Mouse (Mus musculus) ES-Bruce4 (cell line): ENCODE measurements around the gene AC124108.1. TPM values are rescaled to one million over a fixed set of nuclear protein-coding genes. Genes with fewer than 3 reads are reported as not detected.

ENCODE experiments used
- H3K27ac ChIP-seq: 2 replicates; pipeline ENCODE4 v1.5.1; 2012; ENCODE audit warnings: low read length, inconsistent platforms; ENCODE audit not compliant: insufficient read depth
- H3K27me3 ChIP-seq: 2 replicates; pipeline ENCODE4 v1.6.1; 2012; ENCODE audit warnings: mild to moderate bottlenecking, low read length, inconsistent platforms; ENCODE audit not compliant: control insufficient read depth, poor library complexity, insufficient read depth, severe bottlenecking
- H3K36me3 ChIP-seq: 2 replicates; pipeline ENCODE4 v1.6.1; 2012; ENCODE audit warnings: inconsistent platforms, mild to moderate bottlenecking, low read length, moderate library complexity; ENCODE audit not compliant: control insufficient read depth, poor library complexity, insufficient read depth, severe bottlenecking
- H3K4me1 ChIP-seq: one replicate; pipeline ENCODE4 v1.8.1; 2011; ENCODE audit warnings: low read length; ENCODE audit not compliant: control insufficient read depth, insufficient read depth
- H3K4me3 ChIP-seq: 2 replicates; pipeline ENCODE4 v1.5.1; 2011; ENCODE audit warnings: low read depth, mild to moderate bottlenecking, low read length
- H3K9ac ChIP-seq: 2 replicates; pipeline ENCODE4 v1.6.1; 2012; ENCODE audit warnings: low read depth, mild to moderate bottlenecking, inconsistent platforms; ENCODE audit not compliant: poor library complexity, severe bottlenecking
- H3K9me3 ChIP-seq: replicated peaks from 2 replicates; pipeline ENCODE4 v1.6.1; 2012; ENCODE audit warnings: mild to moderate bottlenecking, low read length, inconsistent platforms; ENCODE audit not compliant: control insufficient read depth, poor library complexity, insufficient read depth, severe bottlenecking
- CTCF ChIP-seq: IDR thresholded peaks from one replicate; pipeline ENCODE4 v1.8.1; 2011; ENCODE audit warnings: low read depth, low read length
- EP300 ChIP-seq: IDR thresholded peaks from 2 replicates; pipeline ENCODE4 v1.6.1; 2011; ENCODE audit warnings: low read depth, low read length; ENCODE audit not compliant: insufficient read depth
- POLR2A ChIP-seq: IDR thresholded peaks from one replicate; pipeline ENCODE4 v1.8.1; 2011; ENCODE audit warnings: low read length; ENCODE audit not compliant: insufficient read depth
- polyA plus RNA-seq: library from polyadenylated mRNA; stranded (reverse); fragments of >200 nt; gene quantifications from 2 replicates; pipeline ENCODE4 v1.2.4, GENCODE M21; 2011; ENCODE audit warnings: low read depth; ENCODE audit not compliant: missing spikeins, insufficient read depth, insufficient read length

AC124108.1 gene
- polyA plus RNA-seq, 1 experiment: 7.7 TPM

DNA sequence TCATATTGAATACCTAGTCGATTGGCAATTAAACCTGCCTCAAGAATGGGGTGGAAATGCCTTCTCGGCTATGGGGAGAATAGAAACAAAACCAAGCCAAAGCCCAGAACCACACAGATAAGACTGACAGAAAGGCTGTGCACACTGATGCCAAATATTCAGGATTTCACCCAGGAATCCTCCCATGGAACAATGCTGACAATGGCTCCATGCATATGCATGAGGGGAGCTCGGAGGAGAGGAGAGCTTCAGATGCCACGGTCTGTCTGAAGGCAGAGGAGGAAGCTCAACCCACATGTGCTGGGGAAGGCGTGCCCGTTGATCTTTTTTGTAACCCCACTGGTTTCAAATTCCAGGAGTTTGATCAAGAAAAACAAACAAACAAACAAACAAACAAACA, 30.9 kb downstream of the AC124108.1 start:
- no peaks in the 10 kb centered on the region for H3K4me1 ChIP-seq
- no peak overlapping the region for H3K9ac ChIP-seq
- H3K27ac ChIP-seq: no peak overlapping the region
- H3K4me3 ChIP-seq: no peak overlapping the region
- H3K9me3 ChIP-seq: no peaks in the 10 kb centered on the region
- TF ChIP-seq POLR2A (no peak), EP300 (no peak), CTCF (no peak)
- no peaks in the 10 kb centered on the region for H3K36me3 ChIP-seq
- H3K27me3 ChIP-seq: no peaks in the 10 kb centered on the region

DNA sequence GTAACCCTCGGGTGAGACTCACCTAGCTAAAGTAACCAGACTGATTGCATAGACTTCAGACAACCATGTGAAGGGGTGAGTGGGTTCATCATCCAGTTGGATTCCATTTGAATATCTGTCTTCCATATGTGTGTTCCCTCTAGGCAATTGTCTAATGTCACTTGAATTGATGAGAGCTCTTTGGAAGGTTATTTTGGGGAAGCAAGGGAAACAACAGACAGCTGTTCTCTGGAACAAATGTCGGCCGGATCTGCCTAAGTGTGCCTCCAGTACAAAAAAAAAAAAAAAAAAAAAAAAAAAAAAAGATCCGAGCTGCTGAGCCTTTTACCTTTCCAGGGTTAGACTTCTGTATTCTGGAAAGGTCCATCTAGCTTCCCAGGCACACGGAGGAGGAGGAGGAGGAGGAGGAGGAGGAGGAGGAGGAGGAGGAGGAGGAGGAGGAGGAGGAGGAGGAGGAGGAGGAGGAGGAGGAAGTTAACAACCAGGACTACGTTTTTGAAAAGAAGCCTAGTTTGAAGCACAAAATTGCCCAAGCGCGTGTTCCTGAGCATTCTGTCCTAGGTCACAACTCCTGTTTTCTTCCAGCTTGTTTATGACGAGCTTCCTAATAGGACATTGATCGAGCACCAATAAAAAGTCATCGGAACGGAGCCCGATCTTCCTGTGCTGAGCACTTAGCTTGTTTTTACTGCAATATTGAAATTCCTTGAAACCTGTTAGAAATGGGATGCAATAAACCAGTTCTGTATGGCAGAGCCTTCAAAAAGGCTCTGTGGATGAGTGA, 35.2 kb downstream of the AC124108.1 start:
- Histone ChIP-seq H3K9ac (no peak overlapping the region), H3K27me3 (no peaks in the 10 kb centered on the region), H3K27ac (no peak overlapping the region), H3K36me3 (no peaks in the 10 kb centered on the region), H3K4me1 (no peaks in the 10 kb centered on the region), H3K4me3 (no peak overlapping the region), H3K9me3 (no peaks in the 10 kb centered on the region)
- TF ChIP-seq EP300: no peak
- no peak for TF ChIP-seq CTCF
- no peak for TF ChIP-seq POLR2A

DNA sequence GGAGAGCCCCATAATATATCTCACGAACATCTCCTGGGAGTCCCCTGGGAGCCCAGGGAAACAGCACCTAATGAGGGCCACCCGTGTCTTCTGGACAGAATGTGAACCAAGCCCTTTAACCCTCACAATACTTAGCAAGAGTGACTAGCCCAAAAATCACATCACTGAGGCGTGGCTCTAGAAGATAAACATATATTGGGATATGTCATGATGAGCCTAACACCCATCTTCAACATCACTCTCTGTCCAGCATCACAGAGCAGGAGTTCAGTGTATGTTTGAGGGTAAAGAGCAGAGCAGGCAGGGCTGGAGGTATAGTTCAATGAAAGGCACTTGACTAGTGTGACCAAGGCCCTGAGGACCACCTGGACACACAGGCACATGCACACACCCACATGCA, 38.4 kb downstream of the AC124108.1 start, which contains the start of gene Gm10188:
Gm10188 (minus strand) TSS at position 101 of the 400 bp plus-strand sequence.
- Histone ChIP-seq H3K27me3 (no peaks in the 10 kb centered on the region), H3K4me1 (no peaks in the 10 kb centered on the region), H3K4me3 (no peak within 1 kb of the TSS), H3K36me3 (no peaks in the 10 kb centered on the region), H3K9me3 (no peaks in the 10 kb centered on the region), H3K27ac (no peak within 1 kb of the TSS), H3K9ac (no peak within 1 kb of the TSS)
- TF ChIP-seq POLR2A (no peak), EP300 (no peak), CTCF (no peak)

DNA sequence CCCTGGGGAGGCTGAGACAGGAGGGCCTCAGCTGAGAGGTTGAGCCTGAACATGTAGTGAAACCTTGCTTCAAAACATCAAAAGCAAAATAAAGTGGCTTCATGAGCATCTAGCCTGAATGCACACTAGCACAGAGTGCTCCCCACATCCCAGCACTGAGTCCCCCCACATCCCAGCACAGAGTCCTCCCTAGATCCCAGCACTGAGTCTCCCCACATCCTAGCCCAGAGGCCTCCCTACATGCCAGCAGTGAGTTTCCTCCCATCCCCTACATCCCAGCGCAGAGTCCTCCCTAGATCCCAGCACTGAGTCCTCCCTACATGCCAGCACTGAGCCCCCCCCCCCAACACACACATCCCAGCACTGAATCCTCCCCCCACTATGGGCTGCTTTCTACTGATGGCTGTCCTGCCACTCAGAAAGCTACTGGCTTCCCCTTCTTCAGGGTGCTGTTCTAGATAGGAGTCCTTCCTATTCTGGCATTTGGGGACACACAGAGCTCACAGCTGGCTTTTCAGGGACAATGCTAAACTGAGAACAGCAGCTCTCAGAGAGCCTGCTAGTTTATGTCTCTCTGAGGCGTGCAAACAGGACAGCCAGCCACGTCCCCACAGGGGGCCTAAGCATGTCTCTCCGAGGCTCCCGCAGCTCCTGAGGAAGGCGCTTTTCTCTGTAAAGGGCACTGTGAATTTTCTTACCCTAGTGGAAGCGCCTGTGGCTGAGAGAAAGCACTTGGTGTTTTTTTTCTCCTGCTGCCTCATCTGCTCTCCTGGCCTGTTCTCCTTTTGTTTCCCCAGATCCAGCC, 40.4 kb downstream of the AC124108.1 start:
- no peak overlapping the region for H3K9ac ChIP-seq
- TF ChIP-seq EP300: no peak
- TF ChIP-seq CTCF: no peak
- TF ChIP-seq POLR2A: no peak
- no peak overlapping the region for H3K4me3 ChIP-seq
- H3K27me3 ChIP-seq: no peaks in the 10 kb centered on the region
- no peaks in the 10 kb centered on the region for H3K4me1 ChIP-seq
- H3K36me3 ChIP-seq: no peaks in the 10 kb centered on the region
- no peaks in the 10 kb centered on the region for H3K9me3 ChIP-seq
- no peak overlapping the region for H3K27ac ChIP-seq

DNA sequence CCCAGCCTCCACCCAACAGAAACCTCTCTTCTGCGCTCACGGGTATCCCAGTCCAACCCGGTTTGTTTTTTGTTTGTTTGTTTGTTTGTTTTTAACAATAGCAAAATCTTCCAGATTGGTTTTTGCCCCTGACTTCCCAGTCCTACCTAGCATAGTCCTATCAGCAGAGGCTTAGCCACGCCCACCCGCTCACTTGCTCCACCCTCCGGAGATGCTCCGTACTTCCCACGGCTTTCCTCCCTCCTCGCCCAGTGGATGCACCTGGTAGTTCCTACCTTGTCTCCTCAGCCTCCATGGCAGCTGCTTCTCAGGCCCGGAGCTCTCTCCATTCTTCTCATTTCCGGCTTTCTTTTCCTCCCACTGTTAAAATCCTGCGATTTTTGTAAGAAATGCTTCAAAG, 42.3 kb downstream of the AC124108.1 start:
- H3K4me1 ChIP-seq: no peaks in the 10 kb centered on the region
- no peaks in the 10 kb centered on the region for H3K36me3 ChIP-seq
- no peaks in the 10 kb centered on the region for H3K9me3 ChIP-seq
- no peak overlapping the region for H3K4me3 ChIP-seq
- H3K27me3 ChIP-seq: no peaks in the 10 kb centered on the region
- TF ChIP-seq POLR2A (no peak), CTCF (peak; percentile 48), EP300 (no peak)
- no peak overlapping the region for H3K9ac ChIP-seq
- no peak overlapping the region for H3K27ac ChIP-seq
